In genomic region chr4:149407461-149407860, GRCm38 (mm10) we compare ENCODE assay signal across 30 mouse cellular contexts. TPM values are rescaled to one million over a fixed set of nuclear protein-coding genes. Genes with fewer than 3 reads are reported as not detected.
A peak's percentile ranks its signal among the peaks of the same experiment; 100 is the strongest.
DNase-seq lines count a peak whose midpoint lies in the region; TF ChIP-seq lines count a peak whose summit lies in the region.
"Had no signal": no experiment of that assay in that cellular context is flagged by ENCODE, and none has a peak within 500 bp of the region (broad histone marks: within the 10 kb centered on the region; RNA-seq: fewer than 3 reads in every experiment).

No protein-coding gene starts in this region.

- H3K79me2 ChIP-seq in liver, adult 2 months (ENCODE audit: control insufficient read depth, insufficient read depth, low read length), result peaks cover 42% of the 10 kb centered on the region

- peak overlapping the region; percentile 51; the same call in 1 of the 2 replicates for H3K27ac ChIP-seq in liver, adult 2 months (replicated peaks; ENCODE audit: insufficient read depth, low read depth, low read length)
- H3K27ac ChIP-seq: embryonic facial prominence, embryonic 12.5 days; layer of hippocampus, adult 2 months; liver, embryonic 14.5 days had no signal

- H3K27me3 ChIP-seq in liver, adult 2 months (ENCODE audit: control insufficient read depth, insufficient read depth, low read length), result no peaks in the 10 kb centered on the region
- H3K27me3 ChIP-seq: embryonic facial prominence, embryonic 12.5 days had no signal

- H3K4me3 ChIP-seq in liver, adult 2 months (ENCODE audit: insufficient read depth, low read depth, low read length), result no peak overlapping the region
- H3K4me3 ChIP-seq: embryonic facial prominence, embryonic 12.5 days; layer of hippocampus, adult 2 months had no signal

- 32% methylated on average over 5 of the region's 5 CpGs for WGBS in liver, adult 2 months

- intact Hi-C loops in heart, postnatal 25 days (cut with DNase I), result no loop called here

- H3K9ac ChIP-seq in liver, adult 2 months (ENCODE audit: low read depth, low read length), result no peak overlapping the region
- H3K9ac ChIP-seq: embryonic facial prominence, embryonic 12.5 days; liver, embryonic 14.5 days; lung, embryonic 14.5 days had no signal

- no peak for TF ChIP-seq CTCF in liver, adult 2 months (IDR thresholded peaks at IDR 0.05; ENCODE audit: low read depth, low read length)

- H3K4me1 ChIP-seq in liver, adult 2 months (ENCODE audit: control insufficient read depth, insufficient read depth, low read length), result peaks cover 17% of the 10 kb centered on the region

- no peak for TF ChIP-seq POLR2A in liver, adult 2 months (IDR thresholded peaks at IDR 0.05; ENCODE audit: extremely low read depth, insufficient read depth, low read length)

- peak; percentile 57 to 70 for DNase-seq in kidney, adult 8-10 months
- DNase-seq in kidney, postnatal 4 days, result no peak
- DNase-seq in liver, adult 2 months (ENCODE audit: extremely low read depth, low read depth, low spot score), result peak; percentile 88
- DNase-seq in liver, result no peak
- DNase-seq in kidney, postnatal 36 days, result peak; percentile 64 to 78
- no peak for DNase-seq in heart, postnatal 25 days (ENCODE audit: low spot score)
- DNase-seq in cerebellum, adult 9-11 months, result no peak
- DNase-seq: adrenal gland, postnatal 14 days; cerebellum, adult 11 months; cerebellum, adult 9-10 months; embryo, embryonic 11 days; gastrocnemius, postnatal 14 days; heart, postnatal 14 days; left cerebral cortex, postnatal 4 days; lung, embryonic 14.5 days; lung, postnatal 14 days; midbrain, embryonic 14.5 days; thymus, postnatal 4 days had no signal

- no peaks in the 10 kb centered on the region for H3K36me3 ChIP-seq in liver, adult 2 months (ENCODE audit: control insufficient read depth, insufficient read depth, low read length)

RNA-seq across cellular contexts. Expression of gene Ube4b, which starts 19.1 kb away (rescaled TPM):
- total RNA-seq in liver, adult 2 months (2014; rRNA removed), result 22.4 and 23.3 TPM in 2 replicates
- polyA plus RNA-seq in liver, adult 2 months (2012; rRNA removed), result 28.2 and 30.0 TPM in 2 replicates
- 10 to 100 TPM; 48.6 to 49.0 TPM for total RNA-seq in heart, postnatal 25 days (2021)

RNA-seq across cellular contexts. Expression of gene Rbp7, which starts 47.3 kb away (rescaled TPM):
- not detected in 2 replicates for total RNA-seq in liver, adult 2 months (2014; rRNA removed)
- polyA plus RNA-seq in liver, adult 2 months (2012; rRNA removed), result not detected in 2 replicates
- 10 to 100 TPM; 54.3 to 65.7 TPM for total RNA-seq in heart, postnatal 25 days (2021)
- total RNA-seq: granulocyte monocyte progenitor cell, adult 5-6 weeks; layer of hippocampus, adult 2 months; layer of hippocampus, postnatal 25 days; left cerebral cortex, postnatal 4 days; monocyte, adult 5-6 weeks had no signal
- polyA plus RNA-seq: activated CD4-positive, CD25-positive, alpha-beta regulatory T cell, adult 4 months; CD4-positive, CD25-positive, alpha-beta regulatory T cell, adult 4 months; forebrain, embryonic 14.5 days; hindbrain, embryonic 11.5 days; hindbrain, embryonic 16.5 days; liver, embryonic 14.5 days; neural tube, embryonic 14.5 days had no signal

Comparison
In these comparisons a context has a peak if more than half of its experiments do, and no peak if none do; other contexts are left out.
1. DNase-seq: peak in kidney, adult 8-10 months (2 of 2), liver, adult 2 months (single experiment) and kidney, postnatal 36 days (2 of 2); none in kidney, postnatal 4 days (0 of 2), liver (single experiment), heart, postnatal 25 days (single experiment) and cerebellum, adult 9-11 months (single experiment).
2. RNA of gene Rbp7, which starts 47.3 kb away (total RNA-seq): 54.3 to 65.7 TPM in heart, postnatal 25 days; not detected in liver, adult 2 months; every median in the first group is over 10 times any median in the second.